Mouse (Mus musculus) heart, adult 8-10 months (tissue): Measurements from ENCODE around the gene Rgs9. TPM values are rescaled to one million over a fixed set of nuclear protein-coding genes. Genes with fewer than 3 reads are reported as not detected.
"Not testable (repeated sequence)": the region's sequence is repeated elsewhere in the genome, so short reads cannot be mapped to it uniquely, and the experiment has no call there.

Experiments used
- DNase-seq: peaks from one replicate; pipeline ENCODE4 v3.0.0; 2022; ENCODE audit warnings: low spot score
- total RNA-seq, 4 experiments: library from RNA; stranded (reverse); gene quantifications; 2 replicates each; pipeline ENCODE4 v1.2.4; 2022

The Rgs9 gene
- total RNA-seq, 4 experiments from 2014 or later: 0.09 to 0.34 (median 0.16) TPM

- peak; percentile 60 for DNase-seq
Measured at GRCm38 (mm10) chr11:109311885-109312605, 14.1 kb upstream of the Rgs9 start.

GRCm38 (mm10) chr11:109305680-109306079 is 7.8 kb upstream of the Rgs9 start:
- no peak for DNase-seq

GRCm38 (mm10) chr11:109302338-109302737 is 4.4 kb upstream of the Rgs9 start:
- peak; percentile 68 for DNase-seq

GRCm38 (mm10) chr11:109297031-109297430 is 898 bp downstream of the Rgs9 start:
- no peak for DNase-seq

- DNase-seq: no peak
Measured at GRCm38 (mm10) chr11:109292056-109292455, 5.9 kb downstream of the Rgs9 start.

- DNase-seq: not testable (repeated sequence)
Measured at GRCm38 (mm10) chr11:109289378-109289777, 8.6 kb downstream of the Rgs9 start.

GRCm38 (mm10) chr11:109284811-109285210 is 13.1 kb downstream of the Rgs9 start:
- no peak for DNase-seq

- DNase-seq: no peak
Measured at GRCm38 (mm10) chr11:109278186-109278585, 19.7 kb downstream of the Rgs9 start.

GRCm38 (mm10) chr11:109271399-109271798 is 26.5 kb downstream of the Rgs9 start:
- DNase-seq: no peak

- no peak for DNase-seq
Measured at GRCm38 (mm10) chr11:109270366-109270765, 27.6 kb downstream of the Rgs9 start.

GRCm38 (mm10) chr11:109269662-109270341 is 28.1 kb downstream of the Rgs9 start:
- no peak for DNase-seq

- no peak for DNase-seq
Measured at GRCm38 (mm10) chr11:109269283-109269661, 28.7 kb downstream of the Rgs9 start.

- no peak for DNase-seq
Measured at GRCm38 (mm10) chr11:109266161-109266910, 31.6 kb downstream of the Rgs9 start.

GRCm38 (mm10) chr11:109264159-109264768 is 33.7 kb downstream of the Rgs9 start:
- no peak for DNase-seq

- DNase-seq: no peak
Measured at GRCm38 (mm10) chr11:109260561-109260960, 37.4 kb downstream of the Rgs9 start.

- DNase-seq: no peak
Measured at GRCm38 (mm10) chr11:109258941-109259910, 38.7 kb downstream of the Rgs9 start.

- no peak for DNase-seq
Measured at GRCm38 (mm10) chr11:109257824-109258223, 40.1 kb downstream of the Rgs9 start.

- DNase-seq: no peak
Measured at GRCm38 (mm10) chr11:109255022-109255421, 42.9 kb downstream of the Rgs9 start.

GRCm38 (mm10) chr11:109252483-109252882 is 45.4 kb downstream of the Rgs9 start:
- no peak for DNase-seq

GRCm38 (mm10) chr11:109250566-109250965 is 47.4 kb downstream of the Rgs9 start:
- DNase-seq: no peak

GRCm38 (mm10) chr11:109246920-109247319 is 51.0 kb downstream of the Rgs9 start:
- no peak for DNase-seq
